Mouse (Mus musculus) erythroblast, adult 5-6 weeks (primary cell): ENCODE results near the gene Il17re. TPM values are rescaled to one million over a fixed set of nuclear protein-coding genes. Genes with fewer than 3 reads are reported as not detected.

Source experiments
- total RNA-seq, 2 experiments: library from RNA; stranded (forward) in 1 of 2; stranded (reverse) in 1 of 2; fragments of 150-400 nt in 1 of 2; fragments of 200-764, 138-1000 nt in 1 of 2; gene quantifications; 2 replicates each; pipeline versions ENCODE4 v1.2.3 to v1.2.4; 2015 to 2017; ENCODE audit warnings: low replicate concordance in 2 of 2

The Il17re gene
- total RNA-seq, 2 experiments from 2014 or later = 0.51 TPM; not detected in 1

Other genes with a start within 250 kb of the Il17re start
- gene Mtmr14, start 220.6 kb upstream of the Il17re start, total RNA-seq (2015; ENCODE audit: low replicate concordance) = 19.0 and 35.0 TPM in 2 replicates
- gene Mtmr14, start 220.6 kb upstream of the Il17re start, total RNA-seq (2017; ENCODE audit: low replicate concordance) = 25.5 and 42.9 TPM in 2 replicates
- gene Cpne9, start 176.2 kb upstream of the Il17re start, total RNA-seq (2015; ENCODE audit: low replicate concordance) = 0.42 TPM in 1 of 2 replicates, not detected in the other
- gene Cpne9, start 176.2 kb upstream of the Il17re start, total RNA-seq (2017; ENCODE audit: low replicate concordance) = 0.51 and 2.1 TPM in 2 replicates
- gene Brpf1, start 151.3 kb upstream of the Il17re start, total RNA-seq (2015; ENCODE audit: low replicate concordance) = 12.1 and 19.2 TPM in 2 replicates
- 14.3 and 16.0 TPM in 2 replicates for gene Brpf1, start 151.3 kb upstream of the Il17re start, total RNA-seq (2017; ENCODE audit: low replicate concordance)
- gene Ogg1, start 131.5 kb upstream of the Il17re start, total RNA-seq (2015; ENCODE audit: low replicate concordance) = 0.63 and 3.1 TPM in 2 replicates
- 7.6 TPM in 1 of 2 replicates, not detected in the other for gene Ogg1, start 131.5 kb upstream of the Il17re start, total RNA-seq (2017; ENCODE audit: low replicate concordance)
- 4.6 and 6.5 TPM in 2 replicates for gene Camk1, start 114.5 kb upstream of the Il17re start, total RNA-seq (2015; ENCODE audit: low replicate concordance)
- 7.1 and 11.8 TPM in 2 replicates for gene Camk1, start 114.5 kb upstream of the Il17re start, total RNA-seq (2017; ENCODE audit: low replicate concordance)
- 6.0 and 11.1 TPM in 2 replicates for gene Tada3, start 80.6 kb upstream of the Il17re start, total RNA-seq (2015; ENCODE audit: low replicate concordance)
- 7.8 and 14.1 TPM in 2 replicates for gene Tada3, start 80.6 kb upstream of the Il17re start, total RNA-seq (2017; ENCODE audit: low replicate concordance)
- 44.5 and 54.8 TPM in 2 replicates for gene Arpc4, start 80.4 kb upstream of the Il17re start, total RNA-seq (2015; ENCODE audit: low replicate concordance)
- 81.5 and 100 TPM in 2 replicates for gene Arpc4, start 80.4 kb upstream of the Il17re start, total RNA-seq (2017; ENCODE audit: low replicate concordance)
- 3.3 TPM in 1 of 2 replicates, not detected in the other for gene Ttll3, start 69.2 kb upstream of the Il17re start, total RNA-seq (2015; ENCODE audit: low replicate concordance)
- gene Ttll3, start 69.2 kb upstream of the Il17re start, total RNA-seq (2017; ENCODE audit: low replicate concordance) = 2.3 and 3.6 TPM in 2 replicates
- not detected in 2 replicates for gene Rpusd3, start 39.1 kb upstream of the Il17re start, total RNA-seq (2015; ENCODE audit: low replicate concordance)
- gene Rpusd3, start 39.1 kb upstream of the Il17re start, total RNA-seq (2017; ENCODE audit: low replicate concordance) = 2.8 TPM in 1 of 2 replicates, not detected in the other
- not detected in 2 replicates for gene Cidec, start 22.7 kb upstream of the Il17re start, total RNA-seq (2015; ENCODE audit: low replicate concordance)
- gene Cidec, start 22.7 kb upstream of the Il17re start, total RNA-seq (2017; ENCODE audit: low replicate concordance) = not detected in 2 replicates
- gene Jagn1, start 15.9 kb upstream of the Il17re start, total RNA-seq (2015; ENCODE audit: low replicate concordance) = 8.1 and 14.4 TPM in 2 replicates
- gene Jagn1, start 15.9 kb upstream of the Il17re start, total RNA-seq (2017; ENCODE audit: low replicate concordance) = 2.0 and 3.1 TPM in 2 replicates
- gene Il17rc, start 12.9 kb downstream of the Il17re start, total RNA-seq (2015; ENCODE audit: low replicate concordance) = not detected in 2 replicates
- gene Il17rc, start 12.9 kb downstream of the Il17re start, total RNA-seq (2017; ENCODE audit: low replicate concordance) = not detected in 2 replicates
- gene Creld1, start 24.8 kb downstream of the Il17re start, total RNA-seq (2015; ENCODE audit: low replicate concordance) = not detected in 2 replicates
- 2.7 TPM in 1 of 2 replicates, not detected in the other for gene Creld1, start 24.8 kb downstream of the Il17re start, total RNA-seq (2017; ENCODE audit: low replicate concordance)
- not detected in 2 replicates for gene Prrt3, start 43.4 kb downstream of the Il17re start, total RNA-seq (2015; ENCODE audit: low replicate concordance)
- 0.34 TPM in 1 of 2 replicates, not detected in the other for gene Prrt3, start 43.4 kb downstream of the Il17re start, total RNA-seq (2017; ENCODE audit: low replicate concordance)
- 21.5 and 28.8 TPM in 2 replicates for gene Emc3, start 73.2 kb downstream of the Il17re start, total RNA-seq (2015; ENCODE audit: low replicate concordance)
- gene Emc3, start 73.2 kb downstream of the Il17re start, total RNA-seq (2017; ENCODE audit: low replicate concordance) = 18.2 and 21.3 TPM in 2 replicates
- gene Fancd2, start 73.2 kb downstream of the Il17re start, total RNA-seq (2015; ENCODE audit: low replicate concordance) = 27.8 and 40.3 TPM in 2 replicates
- 32.1 and 36.5 TPM in 2 replicates for gene Fancd2, start 73.2 kb downstream of the Il17re start, total RNA-seq (2017; ENCODE audit: low replicate concordance)
- gene Fancd2os, start 142.2 kb downstream of the Il17re start, total RNA-seq (2015; ENCODE audit: low replicate concordance) = not detected in 2 replicates
- not detected in 2 replicates for gene Fancd2os, start 142.2 kb downstream of the Il17re start, total RNA-seq (2017; ENCODE audit: low replicate concordance)
- 86.5 and 91.5 TPM in 2 replicates for gene Brk1, start 146.3 kb downstream of the Il17re start, total RNA-seq (2015; ENCODE audit: low replicate concordance)
- 36.9 and 54.7 TPM in 2 replicates for gene Brk1, start 146.3 kb downstream of the Il17re start, total RNA-seq (2017; ENCODE audit: low replicate concordance)
- 6.3 and 11.5 TPM in 2 replicates for gene Vhl, start 165.5 kb downstream of the Il17re start, total RNA-seq (2015; ENCODE audit: low replicate concordance)
- gene Vhl, start 165.5 kb downstream of the Il17re start, total RNA-seq (2017; ENCODE audit: low replicate concordance) = 3.6 and 8.9 TPM in 2 replicates
- 18.8 and 56.0 TPM in 2 replicates for gene Irak2, start 180.0 kb downstream of the Il17re start, total RNA-seq (2015; ENCODE audit: low replicate concordance)
- gene Irak2, start 180.0 kb downstream of the Il17re start, total RNA-seq (2017; ENCODE audit: low replicate concordance) = 58.7 and 68.4 TPM in 2 replicates
- 2.9 and 22.8 TPM in 2 replicates for gene Tatdn2, start 238.6 kb downstream of the Il17re start, total RNA-seq (2015; ENCODE audit: low replicate concordance)
- gene Tatdn2, start 238.6 kb downstream of the Il17re start, total RNA-seq (2017; ENCODE audit: low replicate concordance) = 36.4 and 49.5 TPM in 2 replicates